Mouse (Mus musculus) hindbrain, embryonic 13.5 days (tissue): ENCODE measurements around the gene Slc2a1. TPM values are rescaled to one million over a fixed set of nuclear protein-coding genes. Genes with fewer than 3 reads are reported as not detected.

Experiments
- microRNA counts: library from miRNA; unstranded; fragments of <30 nt; microRNA quantifications from one replicate; lab custom pipeline; 2016
- microRNA-seq: library from miRNA; unstranded; fragments of <30 nt; microRNA quantifications from one replicate; pipeline ENCODE4, GENCODE M21; 2016
- polyA plus RNA-seq: library from polyadenylated mRNA; unstranded; fragments of >200 nt; fragmentation: Nextera tagmentation; extraction: Ambion mirVana; gene quantifications from 2 replicates; pipeline ENCODE4 v1.2.1, GENCODE M21; 2015

Gene Slc2a1
- polyA plus RNA-seq, 1 experiment from 2014 or later, result 96.5 TPM

MicroRNAs within 50 kb of the gene (microRNA counts, 519-probe panel; counts per million panel counts)
- 51.3 counts per million for microRNA mmu-miR-1957 (lab: Ali Mortazavi, UCI)

Small RNA genes lying within 50 kb of the gene (microRNA-seq; reads per million reads assigned to microRNA genes)
- not detected for gene Mir1957a

Other genes starting within 250 kb of the Slc2a1 start
- gene Olfr1331, start 244.1 kb upstream of the Slc2a1 start, polyA plus RNA-seq, result not detected in 2 replicates
- gene Olfr1330, start 220.1 kb upstream of the Slc2a1 start, polyA plus RNA-seq, result not detected in 2 replicates
- not detected in 2 replicates for gene Olfr1329, start 191.2 kb upstream of the Slc2a1 start, polyA plus RNA-seq
- gene Olfr1328, start 170.1 kb upstream of the Slc2a1 start, polyA plus RNA-seq, result not detected in 2 replicates
- not detected in 2 replicates for gene Lao1, start 147.1 kb upstream of the Slc2a1 start, polyA plus RNA-seq
- 7.4 and 7.6 TPM in 2 replicates for gene Zfp691, start 65.5 kb downstream of the Slc2a1 start, polyA plus RNA-seq
- 1.1 and 1.2 TPM in 2 replicates for gene Ermap, start 81.3 kb downstream of the Slc2a1 start, polyA plus RNA-seq
- gene Svbp, start 86.6 kb downstream of the Slc2a1 start, polyA plus RNA-seq, result 244 and 245 TPM in 2 replicates
- 0.39 and 0.43 TPM in 2 replicates for gene Tmem269, start 109.5 kb downstream of the Slc2a1 start, polyA plus RNA-seq
- gene AU022252, start 124.0 kb downstream of the Slc2a1 start, polyA plus RNA-seq, result 32.5 and 33.4 TPM in 2 replicates
- 12.2 and 13.2 TPM in 2 replicates for gene P3h1, start 124.2 kb downstream of the Slc2a1 start, polyA plus RNA-seq
- gene Cldn19, start 146.7 kb downstream of the Slc2a1 start, polyA plus RNA-seq, result 0.76 and 1.3 TPM in 2 replicates
- 817 and 857 TPM in 2 replicates for gene Ybx1, start 185.9 kb downstream of the Slc2a1 start, polyA plus RNA-seq
- 60.2 and 63.4 TPM in 2 replicates for gene Ppih, start 211.8 kb downstream of the Slc2a1 start, polyA plus RNA-seq